Comparison of ENCODE assay signal across 9 mouse cellular contexts in genomic region chr13:98208842-98209241, GRCm38 (mm10). TPM values are rescaled to one million over a fixed set of nuclear protein-coding genes. Genes with fewer than 3 reads are reported as not detected.
DNase-seq lines count a peak whose midpoint lies in the region; ATAC-seq and TF ChIP-seq lines count a peak whose summit lies in the region.
"Had no signal": no experiment of that assay in that cellular context is flagged by ENCODE, and none has a peak within 500 bp of the region (broad histone marks: within the 10 kb centered on the region; RNA-seq: fewer than 3 reads in every experiment).

No protein-coding gene starts in this region.

- TF ChIP-seq POLR2A in testis, adult 2 months (IDR thresholded peaks at IDR 0.05; ENCODE audit: control insufficient read depth, low read depth, low read length), result no peak

- no peaks in the 10 kb centered on the region for H3K36me3 ChIP-seq in hindbrain, embryonic 10.5 days
- no peaks in the 10 kb centered on the region for H3K36me3 ChIP-seq in hindbrain, embryonic 16.5 days (ENCODE audit: control insufficient read depth, insufficient read depth, low read length)
- no peaks in the 10 kb centered on the region for H3K36me3 ChIP-seq in testis, adult 2 months (ENCODE audit: control insufficient read depth, insufficient read depth, low read length)
- H3K36me3 ChIP-seq in limb, embryonic 11.5 days (ENCODE audit: control insufficient read depth, insufficient read depth, low read length), result no peaks in the 10 kb centered on the region
- H3K36me3 ChIP-seq: limb, embryonic 12.5 days had no signal

- H3K27me3 ChIP-seq in hindbrain, embryonic 10.5 days (ENCODE audit: insufficient read depth, poor library complexity, severe bottlenecking), result peaks cover 24% of the 10 kb centered on the region
- H3K27me3 ChIP-seq in hindbrain, embryonic 16.5 days (replicated peaks; ENCODE audit: control insufficient read depth, insufficient read depth, low read length), result no peaks in the 10 kb centered on the region
- no peaks in the 10 kb centered on the region for H3K27me3 ChIP-seq in testis, adult 2 months (ENCODE audit: control insufficient read depth, insufficient read depth, low read length)
- peaks cover 3% of the 10 kb centered on the region; the same call in 1 of the 2 replicates for H3K27me3 ChIP-seq in limb, embryonic 11.5 days (ENCODE audit: control insufficient read depth, insufficient read depth, low read length)

- peak; percentile 7; the same call in 1 of the 2 replicates for TF ChIP-seq CTCF in testis, adult 2 months (IDR thresholded peaks at IDR 0.05; ENCODE audit: control insufficient read depth, insufficient read depth, insufficient replicate concordance, low read depth, low read length)

- no peak overlapping the region for H3K4me2 ChIP-seq in hindbrain, embryonic 16.5 days (ENCODE audit: low read length)
- H3K4me2 ChIP-seq in limb, embryonic 11.5 days (ENCODE audit: low read depth, severe bottlenecking), result no peak overlapping the region
- H3K4me2 ChIP-seq: limb, embryonic 12.5 days had no signal

- H3K4me3 ChIP-seq in hindbrain, embryonic 10.5 days, result no peak overlapping the region
- no peak overlapping the region for H3K4me3 ChIP-seq in hindbrain, embryonic 16.5 days (ENCODE audit: low read length)
- H3K4me3 ChIP-seq in testis, adult 2 months (ENCODE audit: control insufficient read depth, low read depth, low read length), result no peak overlapping the region
- no peak overlapping the region for H3K4me3 ChIP-seq in limb, embryonic 11.5 days (ENCODE audit: low read depth, low read length)
- H3K4me3 ChIP-seq: limb, embryonic 12.5 days had no signal

- no peaks in the 10 kb centered on the region for H3K9me3 ChIP-seq in hindbrain, embryonic 10.5 days
- no peaks in the 10 kb centered on the region for H3K9me3 ChIP-seq in hindbrain, embryonic 16.5 days (ENCODE audit: control insufficient read depth, low read length)
- no peaks in the 10 kb centered on the region for H3K9me3 ChIP-seq in limb, embryonic 11.5 days (ENCODE audit: control insufficient read depth, low read length)
- H3K9me3 ChIP-seq: limb, embryonic 12.5 days had no signal

- no peak overlapping the region for H3K27ac ChIP-seq in hindbrain, embryonic 10.5 days
- H3K27ac ChIP-seq in hindbrain, embryonic 16.5 days (ENCODE audit: low read depth, low read length), result no peak overlapping the region
- no peak overlapping the region for H3K27ac ChIP-seq in testis, adult 2 months (ENCODE audit: control insufficient read depth, insufficient read depth, low read depth, low read length)
- H3K27ac ChIP-seq in limb, embryonic 11.5 days (replicated peaks; ENCODE audit: low read depth, low read length), result no peak overlapping the region
- H3K27ac ChIP-seq: limb, embryonic 12.5 days had no signal

- ATAC-seq in hindbrain, embryonic 16.5 days, result no peak
- ATAC-seq in limb, embryonic 11.5 days (ENCODE audit: insufficient number of reproducible peaks, low FRiP score, low TSS enrichment, low read depth), result no peak

- DNase-seq in hindbrain, embryonic 10.5 days (ENCODE audit: low spot score), result peak; percentile 28
- no peak for DNase-seq in testis, postnatal 14 days (ENCODE audit: low spot score)
- peak; percentile 73 for DNase-seq in limb, embryonic 11.5 days (ENCODE audit: low spot score)
- DNase-seq in ovary, postnatal 14 days (ENCODE audit: low spot score), result no peak
- DNase-seq in urinary bladder, adult 2 months (ENCODE audit: low spot score), result no peak
- no peak for DNase-seq in adrenal gland, postnatal 14 days

- H3K9ac ChIP-seq in hindbrain, embryonic 16.5 days (ENCODE audit: low read depth, low read length), result no peak overlapping the region
- no peak overlapping the region for H3K9ac ChIP-seq in limb, embryonic 11.5 days (ENCODE audit: low read length)
- H3K9ac ChIP-seq: limb, embryonic 12.5 days had no signal

- peaks cover 19% of the 10 kb centered on the region for H3K4me1 ChIP-seq in hindbrain, embryonic 10.5 days (replicated peaks)
- peaks cover 5% of the 10 kb centered on the region for H3K4me1 ChIP-seq in hindbrain, embryonic 16.5 days (ENCODE audit: control insufficient read depth, insufficient read depth, low read depth, low read length)
- peaks cover 3% of the 10 kb centered on the region; the same call in 1 of the 2 replicates for H3K4me1 ChIP-seq in testis, adult 2 months (ENCODE audit: control insufficient read depth, insufficient read depth, low read length)
- peaks cover 3% of the 10 kb centered on the region; the same call in 1 of the 2 replicates for H3K4me1 ChIP-seq in limb, embryonic 11.5 days (ENCODE audit: control insufficient read depth, insufficient read depth, low read length)

- WGBS in hindbrain, embryonic 10.5 days, result 41% methylated on average over 9 of the region's 9 CpGs
- WGBS in hindbrain, embryonic 16.5 days, result 39% methylated on average over 9 of the region's 9 CpGs
- 38% methylated on average over 9 of the region's 9 CpGs for WGBS in limb, embryonic 11.5 days

RNA-seq across cellular contexts. Expression of gene Arhgef28, which starts 2.6 kb away (rescaled TPM):
- 8.6 and 10.6 TPM in 2 replicates for polyA plus RNA-seq in hindbrain, embryonic 10.5 days (2016; fragmentation: Nextera tagmentation; extraction: Ambion mirVana)
- polyA plus RNA-seq in hindbrain, embryonic 16.5 days (2015; fragmentation: Nextera tagmentation; extraction: Ambion mirVana), result 30.6 and 33.0 TPM in 2 replicates
- polyA plus RNA-seq in testis, adult 2 months (2012; rRNA removed), result 0.67 and 1.2 TPM in 2 replicates
- 16.3 and 17.0 TPM in 2 replicates for polyA plus RNA-seq in limb, embryonic 11.5 days (2014; fragmentation: Nextera tagmentation; extraction: Ambion mirVana)
- polyA plus RNA-seq in urinary bladder, adult 2 months (2012; rRNA removed), result 12.9 and 13.5 TPM in 2 replicates
- total RNA-seq in adrenal gland, postnatal 14 days (2021), result 19.5 and 25.9 TPM in 2 replicates

RNA-seq across cellular contexts. Expression of gene Utp15, which starts 54.0 kb away (rescaled TPM):
- polyA plus RNA-seq in hindbrain, embryonic 10.5 days (2016; fragmentation: Nextera tagmentation; extraction: Ambion mirVana), result 36.8 and 44.8 TPM in 2 replicates
- polyA plus RNA-seq in hindbrain, embryonic 16.5 days (2015; fragmentation: Nextera tagmentation; extraction: Ambion mirVana), result 27.0 and 32.2 TPM in 2 replicates
- polyA plus RNA-seq in testis, adult 2 months (2012; rRNA removed), result 3.3 and 3.4 TPM in 2 replicates
- polyA plus RNA-seq in limb, embryonic 11.5 days (2014; fragmentation: Nextera tagmentation; extraction: Ambion mirVana), result 45.4 and 49.7 TPM in 2 replicates
- polyA plus RNA-seq in urinary bladder, adult 2 months (2012; rRNA removed), result 13.3 and 13.4 TPM in 2 replicates
- 15.7 and 19.0 TPM in 2 replicates for total RNA-seq in adrenal gland, postnatal 14 days (2021)

RNA-seq across cellular contexts. Expression of gene Ankra2, which starts 54.0 kb away (rescaled TPM):
- polyA plus RNA-seq in hindbrain, embryonic 10.5 days (2016; fragmentation: Nextera tagmentation; extraction: Ambion mirVana), result 17.6 and 22.4 TPM in 2 replicates
- polyA plus RNA-seq in hindbrain, embryonic 16.5 days (2015; fragmentation: Nextera tagmentation; extraction: Ambion mirVana), result 62.8 and 63.9 TPM in 2 replicates
- 18.5 and 22.2 TPM in 2 replicates for polyA plus RNA-seq in testis, adult 2 months (2012; rRNA removed)
- polyA plus RNA-seq in limb, embryonic 11.5 days (2014; fragmentation: Nextera tagmentation; extraction: Ambion mirVana), result 17.3 and 18.4 TPM in 2 replicates
- polyA plus RNA-seq in urinary bladder, adult 2 months (2012; rRNA removed), result 37.4 and 47.6 TPM in 2 replicates
- 22.0 and 26.4 TPM in 2 replicates for total RNA-seq in adrenal gland, postnatal 14 days (2021)

Comparison
In these comparisons a context has a peak if more than half of its experiments do, and no peak if none do; other contexts are left out.
1. DNase-seq: peak in hindbrain, embryonic 10.5 days (single experiment) and limb, embryonic 11.5 days (single experiment); none in testis, postnatal 14 days (single experiment), ovary, postnatal 14 days (single experiment), urinary bladder, adult 2 months (single experiment) and adrenal gland, postnatal 14 days (single experiment).